Mouse (Mus musculus) heart, adult 2 months (tissue): ENCODE measurements at regions not wholly inside any gene's neighbourhood (a gene's known extent, or its start where the extent isn't known, plus 50 kb on each side); places are given as distances from the start of the nearest gene placed in this dataset.

Experiments used
- CTCF ChIP-seq: fragments of 200-600 bp; IDR thresholded peaks from 2 replicates; pipeline ENCODE4 v1.8.1; 2022; ENCODE audit warnings: antibody characterized with exemption, mild to moderate bottlenecking, moderate library complexity
- POLR2A ChIP-seq: fragments of 200-500 bp; IDR thresholded peaks from 2 replicates; pipeline ENCODE4 v1.6.1; 2011; ENCODE audit warnings: mild to moderate bottlenecking, low read depth, low read length, control low read depth; ENCODE audit not compliant: insufficient read depth

DNA sequence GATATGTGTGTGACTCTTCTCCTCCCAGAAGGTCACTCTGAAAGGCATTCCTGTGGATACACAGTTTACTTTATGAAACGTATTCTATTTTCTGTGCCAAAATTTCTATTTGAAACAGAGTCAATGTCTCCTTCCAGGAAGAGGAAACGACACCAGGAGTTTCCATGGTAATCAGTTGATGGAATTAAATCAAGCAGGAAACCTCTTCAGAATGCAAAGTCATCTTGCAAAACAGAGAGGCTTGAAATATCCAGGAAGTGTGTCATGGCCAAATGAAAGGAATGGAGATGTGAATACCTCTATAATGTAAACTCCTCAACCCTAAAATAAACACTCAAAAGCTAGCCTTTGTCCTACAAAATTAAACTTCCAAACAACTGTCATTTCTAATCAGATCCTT is 189.0 kb upstream of the Agr3 start:
- TF ChIP-seq POLR2A: no peak
- TF ChIP-seq CTCF: no peak
